Mouse (Mus musculus) thymus, adult 2 months (tissue): ENCODE results near the gene Ptpn18.

Experiments
- CTCF ChIP-seq: fragments of 200-500 bp; IDR thresholded peaks from 2 replicates; pipeline ENCODE4 v1.5.1; 2012; ENCODE audit warnings: mild to moderate bottlenecking, control low read depth, low read length, moderate library complexity, borderline replicate concordance; ENCODE audit not compliant: control insufficient read depth, poor library complexity, insufficient read depth; ENCODE audit errors: extremely low read depth
- POLR2A ChIP-seq: fragments of 200-500 bp; IDR thresholded peaks from 2 replicates; pipeline ENCODE4 v1.6.1; 2012; ENCODE audit warnings: mild to moderate bottlenecking, low read length, control low read depth, moderate library complexity; ENCODE audit not compliant: control insufficient read depth, poor library complexity, insufficient read depth; ENCODE audit errors: extremely low read depth

DNA sequence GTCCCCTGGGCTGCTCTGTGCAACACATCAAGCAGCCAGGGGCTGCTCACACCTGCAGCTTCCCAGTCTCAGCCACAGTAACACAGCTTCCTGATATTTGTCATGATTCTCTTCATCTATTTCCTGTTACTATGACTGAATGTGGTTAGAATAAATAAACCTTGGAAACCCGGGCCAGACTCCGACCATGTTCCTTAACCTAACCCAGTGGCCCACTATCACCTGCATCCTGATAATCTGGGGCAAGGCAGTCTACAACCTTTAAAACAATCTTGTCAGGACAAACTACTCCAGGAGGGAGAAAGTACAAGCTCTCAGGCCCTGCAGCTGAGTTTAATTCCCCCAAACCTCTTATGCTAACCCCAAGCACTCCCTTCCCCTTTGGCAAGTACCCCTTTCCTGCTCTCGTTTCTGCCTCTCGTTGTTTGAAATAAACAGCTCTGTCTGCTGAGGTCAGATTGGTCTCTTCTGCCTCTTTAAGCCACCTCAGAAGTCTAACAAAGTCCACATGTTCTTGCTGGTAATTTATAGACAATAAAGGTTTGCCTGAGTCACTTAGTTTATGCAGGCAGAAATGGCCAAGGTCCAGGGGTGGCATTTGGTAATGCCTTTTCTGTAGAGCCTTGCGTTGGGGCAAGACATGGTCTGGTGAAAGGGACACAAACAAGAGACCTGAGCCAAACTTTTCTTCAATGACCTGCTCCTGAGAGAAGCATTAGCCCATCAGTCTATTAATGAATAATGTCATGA lies 22.5 kb downstream of the Ptpn18 start:
- TF ChIP-seq CTCF (no peak), POLR2A (no peak)
